Mouse (Mus musculus) gastrocnemius, postnatal 14 days (tissue): ENCODE results near the gene Tha1. TPM values are rescaled to one million over a fixed set of nuclear protein-coding genes. Genes with fewer than 3 reads are reported as not detected.

ENCODE experiments used
- DNase-seq: peaks from one replicate; pipeline ENCODE4 v3.0.0; 2021; ENCODE audit warnings: mixed read lengths
- intact Hi-C: fragments of 180-260 bp; cut with DNase I; formaldehyde crosslinking; loops from one replicate; pipeline ENCODE4 v1.15.1; 2025; ENCODE audit warnings: low total_unique reads
- total RNA-seq, 2 experiments: library from RNA; stranded (reverse); gene quantifications; 2 replicates each; pipeline ENCODE4 v1.2.3; 2021

Gene Tha1
- total RNA-seq, 2 experiments from 2014 or later, result 5.8 to 7.5 TPM

- DNase-seq, result peak; percentile 35
- intact Hi-C loops, result no loop called here
Measured at GRCm38 (mm10) chr11:117829671-117830215, 43.5 kb downstream of the Tha1 start.

GRCm38 (mm10) chr11:117828888-117829604 is 44.2 kb downstream of the Tha1 start:
- intact Hi-C loops, result no loop called here
- peak; percentile 50 for DNase-seq

GRCm38 (mm10) chr11:117828149-117828887 is 45.0 kb downstream of the Tha1 start:
- intact Hi-C loops, result no loop called here
- DNase-seq, result peak; percentile 38

GRCm38 (mm10) chr11:117827386-117827785 is 45.9 kb downstream of the Tha1 start:
- DNase-seq, result no peak
- intact Hi-C loops, result no loop called here

GRCm38 (mm10) chr11:117826916-117827315 is 46.4 kb downstream of the Tha1 start:
- DNase-seq, result no peak
- intact Hi-C loops, result no loop called here

- DNase-seq, result no peak
- intact Hi-C loops, result no loop called here
Measured at GRCm38 (mm10) chr11:117826164-117826563, 47.1 kb downstream of the Tha1 start.

- DNase-seq, result peak; percentile 73
- intact Hi-C loops, result loop anchor here (2.0 kb wide), 1 partner anchor 35 kb away; no protein-coding TSS in a partner anchor
Measured at GRCm38 (mm10) chr11:117825333-117826101, 47.8 kb downstream of the Tha1 start, which contains the start of the genes Afmid and Tk1. Gene Afmid (plus strand): TSS chr11:117825924. Gene Tk1 (minus strand): TSS chr11:117826092.

- peak; percentile 80 for DNase-seq
- intact Hi-C loops, result loop anchor here (2.0 to 5.0 kb wide), 2 partner anchors 34 to 112 kb away; no protein-coding TSS in a partner anchor
Measured at GRCm38 (mm10) chr11:117824060-117824969, 49.0 kb downstream of the Tha1 start.

- no peak for DNase-seq
- intact Hi-C loops, result loop anchor here (5.0 kb wide), 1 partner anchor 111 kb away; no protein-coding TSS in a partner anchor
Measured at GRCm38 (mm10) chr11:117823411-117823810, 49.9 kb downstream of the Tha1 start.

GRCm38 (mm10) chr11:117822728-117823241 is 50.5 kb downstream of the Tha1 start:
- DNase-seq, result no peak
- intact Hi-C loops, result loop anchor here (5.0 kb wide), 1 partner anchor 110 kb away; no protein-coding TSS in a partner anchor

GRCm38 (mm10) chr11:117821868-117822267 is 51.4 kb downstream of the Tha1 start:
- no peak for DNase-seq
- intact Hi-C loops, result loop anchor here (5.0 kb wide), 1 partner anchor 110 kb away; no protein-coding TSS in a partner anchor

GRCm38 (mm10) chr11:117820173-117820572 is 53.1 kb downstream of the Tha1 start:
- no peak for DNase-seq
- intact Hi-C loops, result loop anchor here (5.0 kb wide), 1 partner anchor 108 kb away; no protein-coding TSS in a partner anchor

- intact Hi-C loops, result no loop called here
- DNase-seq, result peak; percentile 60
Measured at GRCm38 (mm10) chr11:117819095-117819494, 54.2 kb downstream of the Tha1 start.

Other genes with a start within 250 kb of the Tha1 start
- 10 to 100 TPM; 16.5 to 18.1 TPM for gene Tnrc6c, start 219.2 kb downstream of the Tha1 start, total RNA-seq
- 1 to 10 TPM; 1.1 TPM for gene Tmc8, start 91.4 kb downstream of the Tha1 start, total RNA-seq
- 10 to 100 TPM in 1 of 2 experiments, 1 to 10 TPM in 1; 9.4 to 15.4 TPM for gene Tmc6, start 91.3 kb downstream of the Tha1 start, total RNA-seq
- gene 6030468B19Rik, start 75.8 kb downstream of the Tha1 start, total RNA-seq, result not detected
- gene Gm20708, start 63.8 kb downstream of the Tha1 start, total RNA-seq, result 1 to 10 TPM in 1 of 2 experiments, under 1 TPM in 1; 0.73 to 1.5 TPM
- 100 to 1,000 TPM; 104 to 111 TPM for gene Syngr2, start 63.8 kb downstream of the Tha1 start, total RNA-seq
- 1 to 10 TPM; 3.5 to 3.6 TPM for gene Afmid, start 47.6 kb downstream of the Tha1 start, total RNA-seq
- 1 to 10 TPM; 5.4 to 5.8 TPM for gene Tk1, start 47.4 kb downstream of the Tha1 start, total RNA-seq
- 1 to 10 TPM; 4.2 TPM for gene Birc5, start 24.2 kb downstream of the Tha1 start, total RNA-seq
- gene Tmem235, start 12.7 kb downstream of the Tha1 start, total RNA-seq, result not detected
- 1 to 10 TPM; 2.9 to 3.7 TPM for gene Socs3, start 96.6 kb upstream of the Tha1 start, total RNA-seq
- gene Pgs1, start 112.8 kb upstream of the Tha1 start, total RNA-seq, result 10 to 100 TPM; 15.6 to 17.1 TPM